Mouse (Mus musculus): ENCODE measurements around the gene Kat7. TPM values are rescaled to one million over a fixed set of nuclear protein-coding genes. Genes with fewer than 3 reads are reported as not detected.

The Kat7 gene
- total RNA-seq, 2 experiments from 2014 or later, result 52.0 to 63.0 TPM

DNA sequence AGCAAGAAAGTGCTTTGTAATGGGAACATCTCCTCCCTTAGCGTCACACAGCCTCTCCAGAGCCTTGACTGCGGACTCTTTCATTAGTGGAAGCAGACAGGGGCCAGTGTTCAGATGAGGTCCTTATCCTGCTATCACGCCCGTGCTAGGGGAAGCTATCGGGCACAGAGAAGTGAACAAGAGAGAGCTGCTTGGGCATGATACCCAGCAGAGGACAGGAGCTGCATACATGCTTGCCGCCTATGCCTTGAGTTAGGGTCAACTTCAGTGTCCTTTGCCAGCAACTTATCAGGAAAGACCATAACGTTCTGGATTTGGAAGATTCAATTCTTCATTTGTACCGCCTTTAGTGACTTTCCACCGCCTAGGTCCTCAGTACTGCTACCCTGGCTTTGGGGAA, 23.8 kb upstream of the Kat7 start:
- no peak for DNase-seq

DNA sequence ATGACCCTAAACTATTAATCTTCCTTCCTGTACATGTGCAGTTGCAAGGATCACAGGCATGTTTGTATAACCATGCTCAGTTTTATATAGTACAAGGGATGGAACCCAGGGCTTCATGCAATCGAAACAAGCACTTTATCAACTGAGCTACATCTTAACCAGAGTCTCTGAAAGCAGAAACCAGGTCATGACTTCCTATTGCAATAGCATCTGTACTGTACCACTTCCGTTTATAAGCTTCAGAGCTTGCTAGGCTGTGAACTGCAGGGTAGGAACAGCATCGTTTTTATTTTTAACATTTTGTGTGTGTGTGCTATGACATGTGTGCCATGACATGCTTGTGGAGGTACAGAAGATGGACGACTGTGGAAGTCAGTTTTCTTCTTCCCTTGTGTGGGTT, 23.2 kb upstream of the Kat7 start:
- no peak for DNase-seq

DNA sequence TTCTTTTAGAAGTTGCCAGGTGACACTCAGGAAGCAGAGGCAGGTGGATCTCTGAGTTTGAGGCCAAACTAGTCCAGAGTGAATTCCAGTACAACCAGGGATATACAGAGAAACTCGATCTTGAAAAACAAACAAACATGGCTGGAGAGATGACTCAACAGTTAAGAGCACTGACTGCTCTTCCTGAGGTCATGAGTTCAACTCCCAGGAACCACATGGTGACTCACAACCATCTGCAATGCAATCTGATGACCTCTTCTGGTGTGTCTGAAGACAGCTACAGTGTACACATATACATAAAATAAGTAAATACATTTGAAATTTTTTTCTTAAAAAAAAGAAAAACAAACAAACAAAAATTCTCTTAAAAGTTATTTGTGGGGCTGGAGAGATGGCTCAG, 20.6 kb upstream of the Kat7 start:
- DNase-seq, result no peak

DNA sequence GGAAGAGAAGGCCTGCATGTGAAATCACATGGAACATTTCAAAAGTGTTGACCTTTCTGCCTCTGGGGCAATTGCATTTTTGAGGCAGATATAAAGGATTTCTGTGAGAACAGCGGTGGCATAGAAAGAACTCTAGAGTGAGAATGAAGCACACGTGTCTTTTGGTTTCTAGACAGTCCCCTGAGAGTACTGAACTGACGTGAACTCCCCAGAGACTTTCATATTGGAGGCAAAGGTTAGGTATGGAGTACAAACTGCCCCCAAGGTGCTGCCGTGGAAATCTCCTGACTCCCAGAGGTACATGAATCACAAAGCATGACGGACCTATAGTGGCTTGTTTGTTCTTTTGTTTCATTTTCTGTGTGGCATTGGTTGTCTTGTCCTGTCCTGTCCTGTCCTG, 18.6 kb upstream of the Kat7 start:
- DNase-seq, result peak; percentile 57

DNA sequence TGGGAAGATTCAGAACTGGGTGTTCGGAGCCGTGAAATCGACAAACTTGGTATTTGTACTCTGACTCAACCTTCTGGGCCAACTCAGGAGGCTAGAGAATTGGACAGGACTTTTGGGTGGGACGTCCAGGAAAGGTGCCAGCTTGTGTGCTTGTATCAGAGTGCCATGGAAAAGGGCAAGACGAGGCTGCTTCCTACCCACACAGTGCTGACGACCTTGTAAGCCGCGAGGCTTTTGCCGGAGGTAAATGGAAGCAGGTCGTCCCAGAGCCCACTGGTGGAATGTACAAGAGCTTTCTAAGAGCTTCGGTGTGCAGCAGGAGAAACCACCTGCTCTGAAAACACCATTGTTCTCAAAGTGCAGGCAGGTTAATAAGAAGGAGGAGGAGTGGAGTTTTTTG, 16.2 kb upstream of the Kat7 start:
- no peak for DNase-seq

DNA sequence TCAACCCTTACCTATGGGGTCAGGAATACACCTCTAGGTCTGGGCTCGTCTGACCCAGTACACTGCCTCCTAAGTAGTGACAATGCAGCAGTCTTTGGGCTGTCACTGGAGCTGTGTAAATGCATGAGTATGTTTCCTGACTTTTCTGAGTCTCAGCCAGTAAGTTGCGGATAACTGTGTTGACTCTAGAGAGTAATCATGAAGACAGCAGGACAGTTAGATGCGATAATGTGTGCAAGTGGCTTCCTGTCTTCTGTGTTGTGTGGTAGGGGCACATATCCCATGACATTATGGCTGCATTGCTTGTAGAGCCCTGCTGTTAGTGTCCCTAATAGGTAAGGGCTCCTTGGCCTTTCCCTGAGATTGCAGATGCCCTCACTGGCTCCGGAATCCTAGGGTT, 15.8 kb upstream of the Kat7 start:
- DNase-seq, result no peak

DNA sequence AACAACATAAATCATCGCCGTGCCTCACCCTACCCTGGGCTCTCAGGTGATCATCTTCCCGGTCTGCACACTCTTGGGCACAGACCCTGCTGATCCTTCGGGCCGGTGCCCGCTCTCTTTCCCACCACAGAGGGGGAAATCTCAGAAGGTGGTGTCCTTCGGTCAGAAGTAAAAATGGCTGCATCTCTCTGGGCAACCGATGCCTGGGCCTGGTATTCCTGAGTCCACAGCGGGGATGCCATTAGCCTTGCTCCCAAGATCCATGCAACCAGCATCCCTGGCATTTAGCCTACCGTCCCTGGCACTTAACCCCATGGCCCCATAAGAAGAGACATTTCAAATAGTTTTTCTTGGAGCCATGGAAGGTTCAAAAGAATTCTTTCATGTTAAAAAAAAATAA, 14.1 kb upstream of the Kat7 start:
- no peak for DNase-seq

DNA sequence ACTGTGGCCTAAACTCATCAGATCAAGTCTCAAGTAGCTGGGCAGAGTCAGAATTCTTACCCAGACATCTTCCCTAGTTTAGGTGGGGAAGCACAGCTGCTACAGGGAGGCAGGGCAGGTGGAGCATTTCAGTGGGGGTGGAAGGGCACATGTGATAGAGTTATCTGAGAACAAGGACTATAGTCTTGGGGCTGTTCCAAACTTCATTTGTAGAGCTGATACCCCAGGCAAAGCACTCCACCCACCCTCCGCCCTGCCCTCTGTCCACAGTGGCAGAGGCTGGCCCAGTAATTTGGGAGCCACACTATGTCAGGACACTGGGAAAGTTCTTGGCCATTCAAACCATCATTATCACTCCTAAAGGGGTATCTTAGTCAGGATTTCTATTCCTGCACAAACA, 10.0 kb upstream of the Kat7 start:
- no peak for DNase-seq

DNA sequence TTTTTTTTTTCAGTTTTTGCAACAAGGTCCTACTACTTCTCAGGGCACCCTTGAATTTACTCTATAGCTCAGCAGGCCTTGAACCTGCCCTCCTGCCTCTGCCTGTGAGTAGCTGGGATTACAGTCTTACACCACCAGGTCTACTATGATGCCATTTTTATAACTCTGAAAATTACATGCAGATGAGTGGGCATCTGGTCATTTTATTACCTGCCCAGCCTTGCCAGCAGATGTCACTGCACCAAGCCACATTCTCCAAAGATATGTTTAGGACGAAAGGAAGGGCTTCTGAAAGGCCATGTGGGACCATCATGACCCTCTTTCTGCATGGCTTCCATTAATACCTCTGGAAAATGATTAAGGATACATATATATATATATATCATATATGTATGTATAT, 9.5 kb upstream of the Kat7 start:
- no peak for DNase-seq

DNA sequence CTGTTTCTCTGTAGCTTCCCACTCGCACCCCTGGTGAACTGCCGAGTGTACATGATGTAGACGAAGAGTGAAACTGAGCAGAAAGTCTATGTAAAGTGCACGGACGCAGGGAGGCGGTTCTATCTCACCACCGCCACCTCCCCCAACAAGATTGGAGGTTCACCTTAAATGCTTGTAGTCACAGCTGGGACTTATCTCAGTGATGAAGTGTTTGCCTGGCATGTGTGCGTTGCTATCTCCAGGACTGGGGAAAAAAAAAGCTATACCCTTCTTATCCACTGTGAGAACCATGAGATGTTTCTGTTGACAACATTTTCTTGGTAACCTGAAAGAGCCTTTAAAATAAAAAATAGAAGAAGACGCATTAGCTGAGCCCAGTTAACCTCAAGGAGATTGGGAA, 8.1 kb upstream of the Kat7 start:
- DNase-seq, result no peak

DNA sequence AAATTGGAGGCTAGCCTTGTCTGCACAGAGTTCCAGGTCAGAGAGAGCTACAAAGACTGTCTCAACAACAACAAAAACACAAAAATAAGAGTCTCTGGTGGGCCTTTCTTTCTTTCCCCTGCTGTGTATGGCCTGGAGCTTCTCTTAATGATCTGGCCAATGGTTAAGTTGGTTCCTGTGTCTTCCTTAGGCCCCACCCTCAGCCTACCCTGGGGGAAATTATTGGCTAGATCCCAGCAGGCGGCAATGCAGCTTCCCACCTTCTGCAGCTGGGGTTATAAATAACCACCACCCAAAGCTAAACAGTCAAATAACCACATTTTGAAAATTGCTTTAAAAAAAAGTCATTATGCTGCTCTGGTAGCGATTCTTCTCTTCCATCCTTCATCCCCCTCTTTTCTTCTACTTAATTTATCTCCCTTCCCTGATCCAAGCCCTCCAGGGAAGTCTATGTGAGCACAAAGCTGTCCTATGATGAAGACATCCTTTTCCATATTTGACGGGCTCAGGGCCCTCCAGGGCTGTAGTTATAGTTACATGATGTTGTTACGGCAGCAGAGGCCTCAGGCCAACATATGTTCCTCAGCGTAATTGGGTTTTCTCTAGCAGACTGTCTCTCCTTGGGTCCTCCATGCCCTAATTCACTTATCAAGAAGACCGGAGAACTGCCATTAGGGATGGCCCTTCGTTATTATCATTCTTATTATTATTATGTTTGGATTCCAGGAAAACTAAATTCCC, 5.3 kb upstream of the Kat7 start:
- no peak for DNase-seq

DNA sequence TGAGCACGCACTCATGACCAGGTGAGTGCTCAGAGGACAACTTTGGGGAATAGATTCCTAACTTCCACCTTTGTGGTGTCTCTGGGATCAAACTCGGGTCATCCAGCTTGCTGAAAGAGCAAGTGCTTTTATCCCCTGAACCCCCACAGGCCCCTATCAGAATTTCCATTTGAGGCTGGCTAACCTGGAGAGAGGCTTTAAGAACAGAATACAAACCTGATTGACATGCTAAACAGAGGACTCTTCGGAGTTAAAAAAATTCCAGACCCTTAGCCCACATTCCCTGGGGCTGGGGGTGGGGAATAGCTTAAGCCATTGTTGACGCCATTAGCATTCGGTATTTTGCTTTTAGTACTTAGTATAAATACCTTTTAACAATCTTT, 1.4 kb upstream of the Kat7 start:
- DNase-seq, result no peak

DNA sequence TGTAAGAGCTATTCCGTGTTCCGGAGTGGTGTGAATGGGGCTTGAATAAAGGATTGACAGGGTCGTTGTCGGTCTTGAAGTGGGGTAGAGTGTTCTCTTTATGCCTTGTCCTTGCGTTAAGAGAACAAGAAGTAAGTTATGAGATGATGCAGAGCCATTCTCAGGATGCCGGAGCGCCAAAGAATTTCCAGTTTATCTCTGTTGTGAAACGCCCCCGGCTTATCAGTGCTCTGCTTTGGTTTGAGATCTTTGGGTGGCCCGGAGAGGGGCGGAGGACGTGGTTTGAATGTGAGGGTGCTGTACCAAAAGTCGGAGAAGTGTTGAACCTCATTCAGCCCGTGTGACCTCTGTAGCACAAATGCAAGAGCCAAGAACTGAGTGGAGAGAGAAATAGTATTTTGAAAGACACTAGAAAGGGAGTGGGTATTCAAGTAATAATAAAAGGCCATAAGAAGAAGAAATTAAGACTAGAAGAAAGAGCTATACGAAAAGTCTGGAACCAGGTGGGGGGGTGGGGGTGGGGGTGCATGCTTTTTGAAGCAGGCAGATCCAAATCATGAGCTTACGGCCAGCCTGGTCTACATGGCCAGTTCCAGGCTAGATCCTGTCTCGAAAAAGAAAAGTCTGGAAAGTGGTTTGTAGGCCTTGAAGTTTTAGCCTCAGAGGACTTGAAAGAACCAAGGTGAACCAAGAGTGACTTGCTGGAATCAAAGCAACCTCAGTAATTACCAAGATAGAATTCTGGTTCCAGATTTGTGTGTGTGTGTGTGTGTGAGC, 790 bp upstream of the Kat7 start:
- peak; percentile 53 for DNase-seq

DNA sequence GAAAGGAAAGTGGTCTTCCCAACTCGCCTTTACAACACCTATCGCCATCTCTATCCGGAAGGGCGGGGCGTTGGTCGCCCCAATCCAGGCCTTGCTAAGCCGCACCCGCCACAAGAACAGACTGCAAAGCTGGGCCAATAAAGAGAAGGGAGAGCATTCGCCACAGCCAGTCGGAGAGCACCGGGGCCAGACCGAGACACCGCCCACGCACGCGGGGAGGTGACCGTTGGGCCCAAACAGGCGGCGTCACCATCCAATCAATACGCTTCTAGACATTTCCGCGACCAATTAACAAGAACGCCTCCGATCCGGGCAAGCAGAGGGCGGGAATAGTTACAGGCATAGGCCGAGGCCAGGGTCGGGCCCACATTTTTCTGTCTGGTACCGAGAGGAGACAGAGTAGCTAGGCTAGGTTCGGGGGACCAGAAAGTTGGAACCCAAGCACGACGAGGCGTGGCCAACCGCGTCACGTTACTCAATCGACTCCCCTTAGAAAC, 488 bp downstream of the Kat7 start:
- DNase-seq, result peak; percentile 97

DNA sequence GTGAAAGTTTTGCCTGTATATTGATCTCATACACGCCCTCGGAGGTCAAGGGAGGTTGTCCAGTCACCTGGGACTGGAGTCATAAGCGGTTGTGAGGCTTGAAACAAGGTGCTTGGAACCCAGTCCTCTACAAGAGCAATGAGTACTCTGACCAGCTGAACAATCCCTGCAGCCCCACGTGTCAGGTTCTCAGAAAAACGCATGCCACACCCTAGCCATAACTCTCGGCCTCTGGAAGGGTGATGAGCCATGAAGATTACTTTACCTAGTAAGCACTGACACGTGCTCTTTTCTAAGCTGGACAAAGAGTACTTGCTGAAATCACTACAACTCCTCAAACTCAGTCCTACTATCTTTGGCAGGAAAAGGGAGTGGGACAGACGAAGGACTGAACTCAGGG, 2.5 kb downstream of the Kat7 start:
- DNase-seq, result no peak

DNA sequence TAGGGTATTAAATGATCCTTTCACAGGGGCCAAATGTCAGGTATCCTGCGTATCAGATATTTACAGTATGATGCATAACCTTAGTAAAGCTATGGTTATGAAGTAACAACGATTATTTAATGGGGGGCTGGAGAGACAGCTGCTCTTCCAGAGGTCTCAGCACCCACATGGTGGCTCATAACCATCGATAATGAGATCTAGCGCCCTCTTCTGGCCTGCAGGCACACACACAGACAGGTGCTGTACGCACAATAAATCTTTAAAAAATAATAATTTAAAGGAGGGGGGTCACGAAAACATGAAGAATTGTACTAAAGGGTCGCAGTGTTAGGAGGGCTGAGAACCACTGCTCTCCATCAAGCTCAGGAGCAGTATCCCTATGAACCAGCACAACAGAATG, 4.4 kb downstream of the Kat7 start:
- DNase-seq, result no peak

DNA sequence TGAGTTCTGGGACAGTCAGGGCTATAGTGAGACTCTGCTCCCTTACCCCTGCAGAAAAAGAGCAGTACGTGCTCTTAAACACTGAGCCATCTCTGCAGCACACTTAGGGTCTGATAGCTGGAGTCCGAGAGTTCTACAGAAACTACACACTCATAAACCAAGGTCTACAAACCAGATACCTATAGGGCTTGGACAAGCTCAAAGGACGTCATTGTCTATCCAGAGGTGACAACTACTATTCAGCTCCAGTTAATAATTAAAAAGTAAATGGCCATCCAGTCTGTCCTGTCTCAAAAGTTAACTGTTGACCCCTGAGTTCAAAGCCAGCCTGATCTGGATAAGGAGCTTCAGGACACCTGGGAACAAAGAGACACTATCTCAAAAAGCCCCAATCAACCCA, 8.3 kb downstream of the Kat7 start:
- no peak for DNase-seq

DNA sequence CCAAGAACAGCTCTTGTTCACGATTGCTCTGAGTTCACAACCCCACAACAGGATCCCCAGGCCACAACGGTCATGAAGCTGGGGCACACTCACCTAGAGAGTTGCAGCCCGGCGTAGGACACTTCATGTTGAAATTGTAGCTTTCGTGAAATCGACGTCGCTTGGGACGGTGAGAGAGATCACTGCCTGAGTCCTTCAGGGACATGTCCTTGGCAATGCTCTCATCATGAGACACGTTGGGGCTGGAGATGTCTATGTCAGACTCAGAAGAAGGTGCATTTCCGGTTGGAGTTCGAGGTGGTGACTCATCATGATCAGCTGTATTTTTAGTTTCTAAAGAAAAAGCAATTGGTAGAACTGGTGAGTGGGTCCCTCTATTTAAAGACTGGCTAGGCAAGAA, 10.2 kb downstream of the Kat7 start:
- DNase-seq, result peak; percentile 46

DNA sequence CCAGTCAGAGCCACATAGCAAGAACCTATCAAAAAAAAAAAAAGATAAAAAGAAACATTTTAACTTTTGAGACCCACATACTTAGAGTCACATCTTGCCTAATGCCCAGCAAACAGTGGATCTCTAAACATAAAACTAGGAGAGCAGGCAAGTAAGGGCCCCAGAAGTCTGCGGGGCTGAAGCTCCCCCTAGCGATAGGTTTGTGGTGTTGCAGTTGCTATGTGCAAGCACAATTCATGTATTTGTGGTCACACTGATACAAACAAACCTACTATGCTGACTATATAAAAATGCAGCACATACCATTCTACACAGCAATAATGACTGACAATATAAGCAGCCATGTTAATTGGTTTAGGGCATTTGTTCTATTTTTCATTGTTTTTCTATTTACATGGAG, 11.9 kb downstream of the Kat7 start:
- peak; percentile 31 for DNase-seq

DNA sequence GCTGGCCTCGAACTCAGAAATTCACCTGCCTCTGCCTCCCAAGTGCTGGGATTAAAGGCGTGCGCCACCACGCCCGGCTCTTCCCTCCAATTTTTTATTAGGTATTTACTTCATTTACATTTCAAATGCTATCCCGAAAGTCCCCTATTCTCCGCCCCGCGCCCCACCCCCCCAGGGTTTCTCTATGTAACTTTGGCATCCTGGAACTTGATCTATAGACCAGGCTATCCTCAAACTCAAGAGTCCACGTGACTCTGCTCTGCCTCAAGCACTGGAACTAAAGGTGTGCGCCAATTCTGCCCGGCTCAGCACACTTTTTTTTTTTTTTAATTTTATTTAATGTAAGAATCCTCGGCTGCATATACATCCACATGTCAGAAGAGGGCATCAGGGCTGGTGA, 14.3 kb downstream of the Kat7 start:
- DNase-seq, result no peak

DNA sequence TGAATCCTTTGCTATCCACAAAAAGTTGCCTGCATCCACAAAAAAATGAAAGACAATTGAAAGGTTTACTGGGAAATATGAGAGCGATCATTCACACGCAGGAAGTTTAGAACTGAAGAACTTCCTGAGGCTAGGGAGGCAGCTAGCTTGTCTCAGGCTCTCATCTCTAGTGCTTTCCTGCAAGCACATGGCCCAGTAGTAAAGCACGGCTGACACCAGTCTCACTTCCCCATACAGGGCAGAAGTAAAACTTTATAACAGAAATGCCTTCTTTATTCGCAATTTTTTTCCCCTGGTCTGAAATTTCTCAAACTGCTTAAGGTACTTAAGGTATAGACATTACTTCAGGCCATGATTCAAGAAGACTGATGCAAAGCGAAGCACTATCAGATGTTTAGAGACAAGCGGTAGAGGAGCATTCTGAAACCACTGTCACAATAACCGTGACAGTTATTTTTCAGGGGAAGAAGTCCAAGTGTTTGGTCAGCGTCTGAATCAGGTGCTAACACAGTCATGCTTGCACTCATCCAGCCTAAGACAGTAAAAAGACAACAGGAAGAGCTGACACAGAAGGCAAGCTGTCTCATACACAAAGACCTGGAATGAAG, 16.9 kb downstream of the Kat7 start:
- DNase-seq, result no peak

DNA sequence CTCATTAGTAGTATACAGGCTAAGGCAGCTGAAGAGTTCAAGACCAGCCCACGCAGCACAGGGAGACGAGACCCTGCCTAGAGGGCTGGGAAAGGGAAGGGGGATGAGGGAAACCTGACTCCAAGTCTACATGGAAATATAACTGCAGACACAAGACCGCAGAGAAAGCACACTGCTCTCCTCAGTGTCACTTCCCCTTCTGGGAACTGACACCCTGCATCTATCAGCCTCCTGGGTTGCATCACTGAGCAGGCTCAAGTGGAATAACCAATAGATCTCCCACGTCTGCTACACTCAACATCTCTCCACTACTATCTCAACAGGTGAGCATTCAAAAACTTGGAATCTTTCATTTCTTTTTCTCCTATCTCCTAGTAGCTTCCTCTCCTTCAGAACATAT, 18.0 kb downstream of the Kat7 start:
- DNase-seq, result no peak

DNA sequence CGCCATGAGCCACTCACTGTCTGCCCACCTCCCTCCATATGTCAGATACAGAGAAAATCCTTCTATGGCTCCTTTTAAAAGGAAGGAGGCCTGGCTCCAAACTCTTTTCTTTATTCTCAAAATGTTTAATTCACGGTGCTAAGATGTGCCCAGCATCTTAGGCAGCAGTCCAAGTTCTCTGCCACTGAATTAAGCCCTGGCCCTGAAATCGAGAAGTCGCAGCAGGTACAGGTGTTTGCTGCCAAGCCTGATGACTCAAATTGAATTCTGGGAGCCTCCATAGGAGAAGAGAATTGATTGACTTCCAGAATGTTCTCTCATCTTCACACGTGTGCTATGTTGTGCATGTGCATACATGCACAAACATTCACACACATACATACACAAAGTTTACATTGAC, 27.7 kb downstream of the Kat7 start:
- DNase-seq, result no peak
